Mouse (Mus musculus): ENCODE data around the gene Rs1.
"Not testable (repeated sequence)": the region's sequence is repeated elsewhere in the genome, so short reads cannot be mapped to it uniquely, and the experiment has no call there.

- TF ChIP-seq CTCF (IDR thresholded peaks at IDR 0.05; ENCODE audit: low read depth, low read length); POLR2A (IDR thresholded peaks at IDR 0.05; ENCODE audit: borderline replicate concordance, low read depth, low read length): not testable (repeated sequence)
Measured at GRCm38 (mm10) chrX:160769622-160770021, 1.8 kb downstream of the Rs1 start.
